25 mouse cellular contexts compared by ENCODE assay signal in the genomic region with DNA sequence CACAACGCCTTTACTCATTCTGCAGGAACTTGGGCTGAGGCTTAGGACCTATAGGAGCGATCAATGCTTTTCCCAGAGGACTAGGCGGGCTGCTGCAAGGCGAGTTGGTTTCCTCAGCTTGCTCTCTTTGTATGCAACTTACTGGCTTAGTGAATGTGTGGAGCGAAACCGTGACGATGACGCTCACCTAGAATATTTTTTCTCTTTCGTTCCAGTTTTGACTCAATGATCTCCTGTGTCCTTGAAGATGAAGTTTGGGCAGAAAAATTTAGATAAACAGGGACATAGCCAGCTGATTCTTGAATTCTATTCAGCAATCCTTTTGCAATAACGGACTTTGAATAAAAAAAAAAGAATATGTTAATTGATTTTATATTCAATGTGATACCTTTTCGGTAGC.
"Had no signal": no experiment of that assay in that cellular context is flagged by ENCODE, and none has a peak within 500 bp of the region (broad histone marks: within the 10 kb centered on the region; RNA-seq: fewer than 3 reads in every experiment).

No protein-coding gene starts in this region.

- H3K36me3 ChIP-seq: embryonic facial prominence, embryonic 10.5 days; embryonic facial prominence, embryonic 12.5 days; embryonic facial prominence, embryonic 13.5 days; embryonic facial prominence, embryonic 15.5 days; forebrain, embryonic 10.5 days; forebrain, embryonic 12.5 days; forebrain, embryonic 15.5 days had no signal

- H3K4me3 ChIP-seq: embryonic facial prominence, embryonic 10.5 days; embryonic facial prominence, embryonic 12.5 days; embryonic facial prominence, embryonic 13.5 days; embryonic facial prominence, embryonic 15.5 days; erythroblast, embryonic 14.5 days; forebrain, embryonic 10.5 days; forebrain, embryonic 12.5 days; forebrain, embryonic 13.5 days; forebrain, embryonic 15.5 days; gastrocnemius, adult 2 months; heart, adult 2 months had no signal

- H3K27me3 ChIP-seq: embryonic facial prominence, embryonic 12.5 days; embryonic facial prominence, embryonic 13.5 days; embryonic facial prominence, embryonic 15.5 days; forebrain, embryonic 12.5 days; forebrain, embryonic 13.5 days; forebrain, embryonic 15.5 days had no signal

- H3K27ac ChIP-seq: embryonic facial prominence, embryonic 10.5 days; embryonic facial prominence, embryonic 12.5 days; embryonic facial prominence, embryonic 13.5 days; embryonic facial prominence, embryonic 15.5 days; forebrain, embryonic 10.5 days; forebrain, embryonic 12.5 days; forebrain, embryonic 13.5 days; forebrain, embryonic 15.5 days; gastrocnemius, adult 2 months; heart, adult 2 months had no signal

- H3K9ac ChIP-seq: embryonic facial prominence, embryonic 12.5 days; embryonic facial prominence, embryonic 13.5 days; embryonic facial prominence, embryonic 15.5 days; forebrain, embryonic 12.5 days; forebrain, embryonic 13.5 days; forebrain, embryonic 15.5 days; forebrain, postnatal 0 days had no signal

- DNase-seq: cerebellum, adult 8-10 months; cerebellum, adult 9-10 months; cerebellum, adult 9-11 months; cerebellum, postnatal 10 days; cerebellum, postnatal 14 days; cerebellum, postnatal 25 days; cerebellum, postnatal 36 days; embryo, embryonic 11 days; forebrain, postnatal 0 days; gastrocnemius, adult 2 months; gastrocnemius, postnatal 10 days; gastrocnemius, postnatal 14 days; gastrocnemius, postnatal 25 days; gastrocnemius, postnatal 36 days; heart, adult 11 months; heart, adult 2 months had no signal

- H3K4me1 ChIP-seq: embryonic facial prominence, embryonic 10.5 days; embryonic facial prominence, embryonic 12.5 days; embryonic facial prominence, embryonic 13.5 days; embryonic facial prominence, embryonic 15.5 days; forebrain, embryonic 10.5 days; forebrain, embryonic 12.5 days; forebrain, embryonic 13.5 days; forebrain, embryonic 15.5 days had no signal

- H3K4me2 ChIP-seq: embryonic facial prominence, embryonic 12.5 days; embryonic facial prominence, embryonic 13.5 days; embryonic facial prominence, embryonic 15.5 days; forebrain, embryonic 12.5 days; forebrain, embryonic 13.5 days; forebrain, embryonic 15.5 days had no signal

- H3K9me3 ChIP-seq: embryonic facial prominence, embryonic 10.5 days; embryonic facial prominence, embryonic 12.5 days; embryonic facial prominence, embryonic 13.5 days; embryonic facial prominence, embryonic 15.5 days; forebrain, embryonic 10.5 days; forebrain, embryonic 12.5 days; forebrain, embryonic 13.5 days; forebrain, embryonic 15.5 days had no signal
